Mouse (Mus musculus) adrenal gland, postnatal 0 days (tissue): ENCODE data around the gene Snx14. TPM values are rescaled to one million over a fixed set of nuclear protein-coding genes. Genes with fewer than 3 reads are reported as not detected.

Experiments used
- polyA plus RNA-seq: library from polyadenylated mRNA; unstranded; fragments of >200 nt; fragmentation: Nextera tagmentation; extraction: Ambion mirVana; gene quantifications from 2 replicates; pipeline ENCODE4 v1.2.1, GENCODE M21; 2015

Gene Snx14
- 26.3 and 53.5 TPM in 2 replicates for polyA plus RNA-seq

GRCm38 (mm10) chr9:88438555-88439237 lies at the start of gene Snx14:
Gene Snx14 (minus strand): TSS chr9:88438958.

GRCm38 (mm10) chr9:88482230-88482828 lies 43.6 kb upstream of the Snx14 start, which contains the start of gene Syncrip:
Gene Syncrip (minus strand): TSS chr9:88482574.

GRCm38 (mm10) chr9:88326930-88327901 lies 111.5 kb downstream of the Snx14 start, which contains the start of gene Nt5e:
Gene Nt5e (plus strand): TSS chr9:88327197.

Other genes starting within 250 kb of the Snx14 start
- gene Nt5e, start 111.8 kb downstream of the Snx14 start, polyA plus RNA-seq, result 5.9 and 11.0 TPM in 2 replicates
- gene Gm20537, start 17.7 kb upstream of the Snx14 start, polyA plus RNA-seq, result 0.61 TPM in 1 of 2 replicates, not detected in the other
- gene Syncrip, start 43.6 kb upstream of the Snx14 start, polyA plus RNA-seq, result 32.4 and 34.4 TPM in 2 replicates
- gene Zfp949, start 109.1 kb upstream of the Snx14 start, polyA plus RNA-seq, result 8.4 and 11.0 TPM in 2 replicates
- gene Trim43a, start 141.9 kb upstream of the Snx14 start, polyA plus RNA-seq, result 0.19 TPM in 1 of 2 replicates, not detected in the other